Mouse (Mus musculus): ENCODE results near the gene Trim66.

- no peak for TF ChIP-seq CTCF (IDR thresholded peaks at IDR 0.05; ENCODE audit: insufficient read depth, low read depth, low read length)
- no peak for TF ChIP-seq POLR2A (IDR thresholded peaks at IDR 0.05; ENCODE audit: insufficient read depth, low read depth, low read length)
Measured at GRCm38 (mm10) chr7:109540902-109541301, 33.0 kb upstream of the Trim66 start.

Data from olfactory bulb, adult 2 months (tissue).